Mouse (Mus musculus): ENCODE measurements around the gene Lrrtm3.

GRCm38 (mm10) chr10:63985576-63985975 is 104.5 kb downstream of the Lrrtm3 start:
- no peak for TF ChIP-seq CTCF (IDR thresholded peaks at IDR 0.05; ENCODE audit: extremely low read depth, insufficient read depth, low read length)
- no peak for TF ChIP-seq POLR2A (IDR thresholded peaks at IDR 0.05; ENCODE audit: extremely low read depth, insufficient read depth, low read length)
